Mouse (Mus musculus): ENCODE measurements around the gene Kcnq5.
"Not testable (repeated sequence)": the region's sequence is repeated elsewhere in the genome, so short reads cannot be mapped to it uniquely, and the experiment has no call there.

The Kcnq5 gene

DNA sequence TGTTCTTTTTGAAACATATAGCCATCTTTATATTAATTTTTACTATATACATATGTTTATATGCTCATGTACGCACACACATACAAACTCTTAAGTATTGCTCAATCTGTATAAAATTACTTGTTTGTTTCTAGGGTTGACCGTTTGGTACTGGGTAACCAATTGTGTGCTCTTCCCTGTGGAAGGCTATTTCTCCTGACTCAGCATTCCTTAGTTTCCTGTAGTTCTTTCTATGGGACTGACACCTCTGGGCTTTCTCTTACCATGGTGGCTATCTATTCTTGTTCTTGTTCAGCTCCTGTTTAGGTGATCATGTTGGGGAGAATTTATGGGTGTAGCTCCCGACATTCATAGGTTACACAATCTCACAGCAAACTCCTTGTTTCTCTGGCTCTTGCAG lies 473.1 kb downstream of the Kcnq5 start:
- no peak for DNase-seq (ENCODE audit: low read depth, low spot score)

DNA sequence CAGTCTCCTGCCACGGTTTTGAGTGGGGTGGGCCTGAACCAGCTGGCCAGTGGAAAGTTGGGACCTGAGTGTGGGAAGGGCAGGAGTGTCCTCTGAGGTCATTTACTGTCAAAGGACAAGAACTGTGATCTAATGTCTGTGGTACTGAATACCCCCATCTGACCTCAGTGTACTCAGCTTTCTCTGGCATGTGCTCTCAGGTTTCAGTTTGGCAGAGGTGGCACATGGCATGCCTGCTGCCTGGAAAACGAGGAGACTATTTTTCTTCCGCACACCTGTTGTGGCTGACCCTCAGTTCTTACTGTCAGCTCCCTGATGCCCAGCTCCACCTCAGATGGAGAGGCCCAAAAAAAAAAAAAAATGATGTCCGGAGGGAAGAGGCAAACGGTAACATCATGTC lies 475.5 kb downstream of the Kcnq5 start:
- DNase-seq (ENCODE audit: low read depth, low spot score), result no peak

DNA sequence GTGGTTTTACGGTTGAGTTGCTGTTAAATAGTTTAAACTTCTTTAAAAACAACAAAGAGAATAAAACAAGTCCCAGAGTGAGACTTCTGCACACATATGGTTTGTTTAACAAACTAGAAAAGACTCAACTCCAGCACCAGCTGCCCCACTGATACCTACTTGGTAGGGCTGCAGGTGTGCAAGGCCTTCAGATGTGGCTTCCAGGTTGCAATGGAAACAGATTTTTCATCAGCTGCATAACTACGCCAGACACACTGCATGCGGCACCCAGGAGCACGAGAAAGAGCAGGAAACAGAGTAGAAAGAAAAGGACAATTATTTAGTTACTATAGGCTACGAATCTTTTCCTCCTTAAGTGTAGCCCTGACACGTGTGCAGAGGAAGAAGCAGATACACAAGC lies 492.4 kb downstream of the Kcnq5 start:
- no peak for DNase-seq (ENCODE audit: low read depth, low spot score)

DNA sequence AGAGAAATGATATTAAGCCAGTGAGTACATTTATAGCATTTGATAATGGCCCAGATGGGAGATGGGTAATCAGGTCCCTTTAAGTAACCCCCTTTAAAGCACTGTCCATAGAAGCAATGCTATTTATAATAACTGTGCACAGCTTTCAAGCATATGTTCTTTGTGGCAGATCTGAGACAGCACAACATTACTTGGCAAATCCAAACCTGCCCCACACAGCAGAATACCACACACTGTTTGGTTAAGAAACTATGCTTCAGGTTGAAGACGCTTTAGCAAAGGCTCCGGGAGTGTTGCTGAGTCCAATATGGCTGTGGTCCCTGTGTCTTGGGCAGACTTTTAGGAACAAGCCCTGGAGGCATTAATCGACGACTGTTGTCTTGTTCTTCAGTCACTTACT lies 495.3 kb downstream of the Kcnq5 start:
- DNase-seq (ENCODE audit: low read depth, low spot score), result no peak

DNA sequence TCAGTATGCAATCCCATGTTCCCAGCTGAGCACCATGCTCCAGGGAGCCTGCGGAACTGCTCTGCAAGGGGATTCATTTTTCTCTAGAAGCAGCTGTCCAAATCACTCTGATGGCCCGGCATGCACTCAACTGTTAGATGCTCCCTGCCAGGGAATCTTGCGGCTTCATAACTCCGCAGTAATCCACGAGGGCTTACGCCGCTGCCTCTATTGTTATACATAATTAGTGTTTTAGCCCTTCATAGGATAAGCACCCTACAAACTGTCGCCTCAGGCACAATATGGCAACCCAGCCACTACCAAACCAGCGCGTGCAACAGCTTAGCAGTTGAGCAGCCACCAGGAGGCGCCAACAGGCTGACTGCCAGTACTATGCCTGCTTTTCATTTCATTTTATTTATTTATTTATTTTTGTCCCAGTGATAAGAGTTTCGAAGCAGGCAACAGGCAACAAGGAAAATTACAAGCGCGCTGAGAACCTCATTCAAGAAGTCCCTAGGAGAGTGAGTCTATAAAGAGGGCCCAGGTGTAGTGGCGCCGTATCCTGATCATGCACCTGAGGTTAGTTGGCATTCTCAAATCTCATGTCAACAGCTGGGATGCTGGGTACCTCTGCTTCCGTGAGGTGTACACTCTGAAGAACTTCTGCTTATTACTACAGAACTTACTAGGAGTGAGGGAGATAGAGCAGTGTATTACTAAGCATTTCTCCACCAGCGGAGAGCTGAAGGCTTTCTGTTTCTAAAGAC lies 500.6 kb downstream of the Kcnq5 start:
- DNase-seq (ENCODE audit: low read depth, low spot score), result peak; percentile 15

DNA sequence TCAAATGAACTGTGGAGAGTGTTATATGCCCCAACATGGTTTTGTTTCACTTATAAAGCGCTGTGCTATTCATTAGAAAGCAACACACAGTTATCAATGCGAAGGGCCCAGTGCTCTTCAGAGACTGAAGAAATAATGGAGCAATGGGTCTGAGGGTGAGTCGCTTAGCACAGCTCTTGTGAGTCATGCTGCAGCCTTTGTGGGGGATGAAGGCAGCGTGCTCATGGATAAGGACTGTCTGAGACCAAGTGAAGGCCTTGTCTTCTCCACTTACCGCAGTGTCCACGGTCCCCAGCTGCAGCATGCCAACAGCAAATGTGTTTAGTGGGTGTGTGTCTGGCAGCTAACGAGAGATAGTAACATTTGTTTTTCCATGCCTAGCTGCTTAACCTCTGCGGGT lies 503.2 kb downstream of the Kcnq5 start:
- no peak for DNase-seq (ENCODE audit: low read depth, low spot score)

DNA sequence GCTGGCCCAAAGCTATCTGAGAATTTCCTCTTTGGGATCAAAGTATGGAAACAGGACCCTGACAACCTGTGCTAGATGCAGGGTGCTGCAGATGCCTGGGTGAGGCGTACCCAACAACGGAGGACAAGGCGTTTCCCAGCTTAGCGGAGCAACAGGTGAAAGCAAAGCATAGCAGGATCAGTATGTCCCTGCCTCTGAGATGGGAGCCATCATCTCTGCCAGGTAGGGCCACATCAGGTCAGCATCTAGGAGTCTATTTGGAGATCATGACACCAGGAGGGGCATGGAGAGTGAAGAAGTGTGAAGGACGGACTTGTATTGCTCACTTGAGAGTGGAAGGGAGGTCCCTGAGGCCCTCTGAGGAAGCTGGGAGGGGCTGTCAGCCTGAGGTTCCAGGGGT lies 505.8 kb downstream of the Kcnq5 start:
- DNase-seq (ENCODE audit: low read depth, low spot score), result no peak

DNA sequence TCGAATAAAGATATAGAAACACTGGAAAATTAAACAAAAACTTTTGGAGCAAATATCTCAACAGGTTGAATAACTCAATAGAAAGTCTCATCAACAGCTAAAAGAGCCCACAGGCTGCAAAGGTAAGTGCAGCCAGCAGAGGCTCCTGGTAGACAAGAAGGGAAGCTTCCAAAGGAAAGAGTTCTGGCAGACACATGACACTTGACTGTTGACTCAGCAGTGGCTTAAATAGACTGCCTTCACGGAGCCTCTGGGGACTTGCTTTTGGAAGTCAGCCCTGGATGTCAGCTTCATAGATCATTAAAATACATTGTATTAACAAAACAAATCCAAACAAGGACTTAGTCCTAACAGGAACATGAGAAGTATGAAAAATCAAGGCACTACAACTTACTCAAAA lies 513.5 kb downstream of the Kcnq5 start:
- no peak for DNase-seq (ENCODE audit: low read depth, low spot score)

DNA sequence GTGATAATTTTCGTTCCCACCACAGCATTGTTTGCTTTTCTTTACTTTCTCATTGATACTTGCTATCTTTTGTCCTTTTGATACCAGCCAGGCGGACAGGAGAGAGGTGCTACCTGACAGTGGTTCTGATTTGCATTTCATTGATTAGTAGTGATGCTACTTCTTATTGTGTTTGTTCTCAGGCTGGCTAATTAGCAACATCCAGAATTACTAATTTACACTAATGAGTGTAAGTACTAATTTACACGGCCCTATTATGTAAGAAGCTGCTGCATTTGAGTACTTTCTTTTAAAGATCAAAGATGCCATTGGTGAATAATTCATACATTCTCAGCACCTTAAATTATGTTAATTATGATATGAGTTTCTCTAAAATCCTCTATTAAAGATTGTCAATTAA lies 525.0 kb downstream of the Kcnq5 start:
- DNase-seq (ENCODE audit: low read depth, low spot score), result no peak

DNA sequence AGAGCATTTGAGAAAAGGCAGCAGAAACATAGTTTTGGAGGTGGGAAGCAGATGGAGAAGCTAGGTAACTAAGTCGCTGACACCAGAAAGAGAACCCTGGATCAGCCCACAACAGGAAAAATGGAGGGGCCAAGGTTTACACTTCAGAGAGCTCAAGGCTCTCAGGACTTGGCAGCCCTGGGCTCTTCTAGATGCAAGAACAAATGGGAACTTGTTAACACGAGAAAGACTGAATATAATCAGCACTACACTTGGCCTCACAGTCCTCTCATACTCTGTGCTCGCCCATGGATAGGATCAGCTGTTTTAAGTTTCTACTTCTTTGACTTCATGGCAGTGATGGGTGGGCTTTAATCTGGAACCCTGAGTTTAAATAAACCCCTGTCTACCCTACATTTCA lies 526.9 kb downstream of the Kcnq5 start:
- no peak for DNase-seq (ENCODE audit: low read depth, low spot score)

DNA sequence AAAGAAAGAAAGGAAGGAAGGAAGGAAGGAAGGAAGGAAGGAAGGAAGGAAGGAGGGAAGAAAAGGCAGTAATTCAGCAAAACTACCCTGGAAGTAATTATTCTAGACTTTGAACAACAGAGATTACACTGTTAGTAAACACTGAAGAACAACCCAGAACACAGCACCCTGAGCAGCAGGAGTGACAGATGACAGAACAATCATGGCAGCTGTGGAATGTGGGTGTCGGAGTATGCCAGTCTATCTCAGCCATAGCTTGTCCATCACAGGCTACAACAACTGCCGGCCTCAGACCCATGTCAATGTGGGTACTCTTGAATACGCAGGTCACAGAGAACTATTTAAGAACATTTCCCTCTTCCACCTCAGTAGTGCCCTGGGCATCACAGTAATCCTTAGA lies 530.1 kb downstream of the Kcnq5 start:
- DNase-seq (ENCODE audit: low read depth, low spot score), result no peak

DNA sequence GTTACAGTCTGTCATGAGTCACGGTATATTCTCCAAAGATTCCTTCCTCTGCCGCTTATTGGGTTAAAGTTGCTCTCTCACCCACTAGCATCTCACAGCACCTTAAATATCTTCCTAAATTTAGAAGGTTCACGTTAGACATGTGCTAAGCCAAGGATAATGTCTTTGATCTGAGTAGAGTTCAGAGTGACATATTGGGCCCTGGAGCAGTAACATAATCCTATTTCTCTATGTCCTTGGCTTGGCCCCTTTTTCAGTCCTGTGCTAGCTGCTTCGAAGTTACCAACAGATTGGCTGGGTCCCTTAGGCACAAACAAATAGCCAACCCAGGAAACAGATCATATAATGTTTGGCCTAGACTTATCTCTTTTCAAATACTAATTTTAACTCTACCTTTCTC lies 533.7 kb downstream of the Kcnq5 start:
- DNase-seq (ENCODE audit: low read depth, low spot score), result no peak

DNA sequence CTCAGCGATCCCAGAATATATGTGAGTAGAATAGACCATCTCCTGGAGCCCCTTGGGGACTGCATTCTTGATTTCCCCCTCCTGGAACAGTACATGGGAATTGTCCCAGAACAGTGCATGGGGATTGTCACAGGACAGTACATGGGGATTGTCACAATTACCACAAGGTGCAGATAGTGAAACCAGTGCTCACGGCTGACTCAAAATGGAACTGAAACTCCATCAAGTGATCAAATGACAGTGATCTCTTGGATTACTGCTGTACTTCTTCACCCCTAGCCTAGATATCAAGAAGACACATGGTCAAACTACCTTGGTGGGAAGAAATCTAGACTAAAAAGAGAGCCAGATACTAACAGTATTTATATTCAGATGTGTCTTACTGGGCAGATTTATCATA lies 536.1 kb downstream of the Kcnq5 start:
- no peak for DNase-seq (ENCODE audit: low read depth, low spot score)

DNA sequence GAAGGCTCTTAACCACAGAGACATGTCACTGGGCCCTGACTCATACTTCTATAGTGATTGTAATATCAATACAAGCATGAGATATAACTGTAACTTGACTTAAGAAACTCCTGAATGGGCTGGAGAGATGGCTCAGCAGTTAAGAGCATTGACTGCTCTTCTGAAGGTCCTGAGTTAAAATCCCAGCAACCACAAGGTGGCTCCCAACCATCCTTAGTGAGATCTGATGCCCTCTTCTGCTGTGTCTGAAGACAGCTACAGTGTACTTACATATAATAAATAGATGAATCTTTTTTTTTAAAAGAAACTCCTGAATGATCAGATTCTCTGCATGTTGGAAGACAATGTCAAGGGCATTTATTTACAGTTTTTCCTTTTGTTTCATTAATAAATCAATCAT lies 542.4 kb downstream of the Kcnq5 start:
- DNase-seq (ENCODE audit: low read depth, low spot score), result no peak

DNA sequence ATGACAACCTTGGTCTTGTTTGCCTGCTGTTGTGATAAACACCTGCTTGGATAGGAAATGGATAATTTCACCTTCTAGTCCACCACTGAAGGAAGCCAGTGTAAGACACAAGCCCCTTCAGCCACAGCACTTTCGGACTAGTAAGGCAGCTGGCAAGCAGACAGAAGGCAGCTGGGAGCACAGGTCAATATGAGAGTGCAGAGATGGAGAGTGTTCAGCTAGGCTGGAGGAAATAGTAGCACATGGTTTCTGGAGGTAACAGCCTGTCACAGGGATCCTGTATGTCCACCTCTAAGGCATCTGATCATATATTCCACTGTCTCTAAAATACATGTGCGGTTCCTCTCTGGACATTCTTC lies 549.6 kb downstream of the Kcnq5 start:
- no peak for DNase-seq (ENCODE audit: low read depth, low spot score)

DNA sequence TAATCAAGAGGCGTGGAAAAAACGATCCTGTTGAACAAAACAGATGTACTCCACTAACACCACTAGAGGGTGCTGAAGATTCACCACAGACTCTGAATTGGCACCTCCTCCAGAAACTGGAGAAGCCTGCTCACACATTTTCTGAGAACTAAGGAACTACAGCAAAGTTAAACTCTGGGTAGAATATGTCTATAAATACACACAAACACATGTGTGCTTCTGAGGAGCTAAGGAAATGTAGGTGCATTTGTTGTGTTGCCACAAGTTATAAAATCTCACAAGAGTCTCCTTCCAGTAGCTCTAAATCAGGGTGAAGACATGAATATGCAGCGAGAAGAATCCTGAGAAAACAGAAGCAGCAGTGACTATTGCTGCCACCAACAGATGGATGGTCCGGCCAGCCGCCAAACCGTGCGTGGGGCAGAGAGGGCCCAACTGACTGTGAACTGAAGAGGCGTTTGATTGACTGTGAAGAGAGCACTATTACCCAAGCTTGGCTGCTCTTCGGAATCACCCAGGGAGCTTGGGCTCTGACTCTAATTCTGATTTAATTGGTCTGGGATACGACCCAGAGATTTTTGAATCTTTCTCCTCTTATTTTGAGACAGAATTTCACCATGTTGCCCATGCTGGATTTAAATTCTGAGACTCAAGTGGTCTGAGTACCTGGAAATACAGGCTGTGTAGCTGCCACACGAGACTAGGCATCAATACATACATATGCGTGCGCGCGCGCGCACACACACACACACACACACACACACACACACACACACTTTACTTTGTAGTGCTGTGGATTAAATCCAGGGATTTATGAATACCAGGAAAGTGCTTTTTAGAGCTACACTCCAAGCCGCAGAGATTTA lies 550.2 kb downstream of the Kcnq5 start:
- DNase-seq (ENCODE audit: low read depth, low spot score), result peak; percentile 29

DNA sequence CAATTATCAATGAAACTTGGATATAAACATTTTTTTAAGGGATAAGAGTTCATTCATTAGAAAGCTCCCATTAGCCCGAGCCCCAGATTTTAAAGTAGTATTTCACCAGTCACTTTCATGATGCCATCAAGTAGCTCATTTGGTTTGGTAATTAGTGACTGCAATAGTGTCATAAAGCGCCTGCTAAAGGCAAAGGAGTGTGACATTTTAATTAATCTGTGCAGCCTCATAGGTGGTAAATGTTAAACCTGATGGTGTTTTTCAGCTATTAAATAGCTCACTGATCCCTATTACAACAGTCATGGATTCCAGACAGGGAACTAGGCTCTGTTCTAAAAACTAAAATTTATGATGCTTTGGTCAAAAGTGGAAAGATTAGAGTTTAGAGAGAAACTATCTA lies 554.5 kb downstream of the Kcnq5 start:
- DNase-seq (ENCODE audit: low read depth, low spot score), result no peak

DNA sequence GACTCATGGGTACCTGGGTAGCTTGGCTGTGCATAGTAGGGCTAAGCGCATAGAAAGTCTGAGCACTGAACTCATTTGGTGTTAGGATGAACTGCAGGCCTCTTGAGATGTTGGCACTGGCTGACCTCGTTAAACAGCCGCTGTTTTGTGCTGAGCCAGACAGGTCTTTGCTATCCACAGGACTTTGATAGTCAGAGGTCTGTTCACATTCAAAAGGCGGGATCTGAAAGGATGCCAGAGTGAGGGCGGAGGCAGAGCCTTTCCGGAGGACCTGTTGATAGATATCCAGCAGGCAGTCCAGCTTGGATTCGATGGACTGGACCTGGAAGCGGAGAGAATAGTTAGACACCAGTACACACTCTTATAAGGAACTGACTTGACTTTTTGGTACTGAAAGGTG lies 558.9 kb downstream of the Kcnq5 start:
- no peak for DNase-seq (ENCODE audit: low read depth, low spot score)

DNA sequence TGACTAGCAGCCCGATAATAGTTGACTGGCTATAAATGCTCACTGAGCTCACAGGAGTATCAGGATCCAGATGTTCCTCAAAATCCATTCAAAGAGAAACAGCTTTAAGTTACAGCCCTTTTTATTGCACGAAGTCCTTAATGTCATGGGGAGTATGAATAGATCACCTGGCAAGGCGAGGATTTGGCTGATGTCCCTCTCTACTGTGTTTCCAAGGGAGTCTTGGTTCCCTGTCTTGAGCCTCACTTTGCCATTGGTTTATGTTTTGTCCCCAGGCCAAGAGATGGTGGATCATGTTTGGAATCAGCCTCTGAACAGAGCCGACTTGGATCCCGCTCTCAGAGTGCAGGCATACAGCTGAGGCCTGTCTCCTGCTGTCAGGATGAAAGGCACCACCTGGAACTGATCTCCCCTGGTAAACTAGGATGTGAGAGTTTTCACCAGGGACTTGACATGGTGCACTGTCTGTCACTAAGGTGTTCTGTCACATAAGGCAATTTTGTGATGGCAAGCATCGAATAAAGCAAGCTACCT lies 570.5 kb downstream of the Kcnq5 start:
- DNase-seq (ENCODE audit: low read depth, low spot score), result no peak

DNA sequence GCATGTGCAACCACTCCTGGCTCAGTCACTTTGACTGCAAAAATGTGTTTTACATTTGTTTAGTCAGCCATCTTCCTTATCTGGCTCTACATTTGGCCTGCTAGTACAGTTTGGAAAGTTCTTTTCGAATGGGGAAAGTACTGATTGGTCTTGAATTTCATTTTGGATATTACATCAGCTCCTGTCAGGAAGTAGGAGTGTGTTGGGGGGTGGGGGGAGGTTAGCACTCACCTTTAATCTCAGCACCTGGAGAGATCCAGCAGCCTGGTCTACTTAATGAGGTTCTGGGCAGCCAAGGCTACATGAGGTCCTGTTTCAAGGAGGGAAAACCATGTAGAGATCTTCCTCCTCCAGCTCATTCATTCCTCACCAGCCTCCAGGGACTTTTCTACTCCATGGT lies 578.5 kb downstream of the Kcnq5 start, which contains the start of gene Khdc1b:
TSS of gene Khdc1b (plus strand) at position 301 of the 400 bp plus-strand sequence.
- no peak for DNase-seq (ENCODE audit: low read depth, low spot score)

DNA sequence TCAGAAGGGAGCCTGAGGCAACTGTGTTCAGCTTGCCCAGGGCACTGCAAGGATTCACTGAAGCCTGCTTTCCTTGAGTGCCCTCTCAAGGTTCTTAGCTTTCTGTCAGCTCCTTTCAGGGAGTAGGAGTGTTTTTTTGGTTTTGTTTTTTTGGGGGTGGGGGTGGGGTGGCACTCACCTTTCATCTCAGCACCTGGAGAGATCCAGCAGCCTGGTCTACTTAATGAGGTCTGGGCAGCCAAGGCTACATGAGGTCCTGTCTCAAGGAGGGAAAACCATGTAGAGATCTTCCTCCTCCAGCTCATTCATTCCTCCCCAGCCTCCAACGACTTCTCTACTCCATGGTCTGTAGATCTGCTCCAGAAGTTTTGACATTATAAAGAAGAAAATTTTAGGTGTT lies 593.7 kb downstream of the Kcnq5 start, which contains the start of gene Khdc1c:
TSS of gene Khdc1c (plus strand) at position 301 of the 400 bp plus-strand sequence.
- DNase-seq (ENCODE audit: low read depth, low spot score), result not testable (repeated sequence)

DNA sequence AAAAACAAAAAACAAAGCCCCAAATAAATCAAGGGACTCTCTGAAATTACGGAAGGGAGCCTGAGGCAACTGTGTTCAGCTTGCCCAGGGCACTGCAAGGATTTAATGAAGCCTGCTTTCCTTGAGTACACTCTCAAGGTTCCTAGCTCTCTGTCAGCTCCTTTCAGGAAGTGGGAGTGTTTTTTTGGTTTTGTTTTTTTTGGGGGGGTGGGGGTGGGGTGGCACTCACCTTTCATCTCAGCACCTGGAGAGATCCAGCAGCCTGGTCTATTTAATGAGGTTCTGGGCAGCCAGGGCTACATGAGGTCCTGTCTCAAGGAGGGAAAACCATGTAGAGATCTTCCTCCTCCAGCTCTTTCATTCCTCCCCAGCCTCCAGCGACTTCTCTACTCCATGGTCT lies 612.4 kb downstream of the Kcnq5 start, which contains the start of gene Khdc1a:
TSS of gene Khdc1a (plus strand) at position 301 of the 400 bp plus-strand sequence.
- DNase-seq (ENCODE audit: low read depth, low spot score), result no peak

All from retina, adult 2 months (tissue).